Mouse (Mus musculus) spleen, adult 2 months (tissue): ENCODE data around the gene Rab3a. TPM values are rescaled to one million over a fixed set of nuclear protein-coding genes. Genes with fewer than 3 reads are reported as not detected.

Source experiments
- DNase-seq, 2 experiments: peaks; one replicate each; pipeline versions ENCODE4 v3.0.0 to v3.0.0-alpha.2; 2012 to 2021; ENCODE audit warnings: low spot score in 2 of 2, low read depth in 1 of 2
- H3K27ac ChIP-seq: fragments of 200-500 bp; 2 replicates; pipeline ENCODE4 v1.5.1; 2012; ENCODE audit warnings: low read length, inconsistent platforms; ENCODE audit not compliant: insufficient read depth
- H3K27me3 ChIP-seq: fragments of 200-500 bp; 2 replicates; pipeline ENCODE4 v1.6.1; 2012; ENCODE audit warnings: mild to moderate bottlenecking, moderate library complexity, low read length, inconsistent platforms; ENCODE audit not compliant: control insufficient read depth, insufficient read depth
- H3K36me3 ChIP-seq: fragments of 200-500 bp; 2 replicates; pipeline ENCODE4 v1.6.1; 2012; ENCODE audit warnings: mild to moderate bottlenecking, low read length, inconsistent platforms; ENCODE audit not compliant: control insufficient read depth, insufficient read depth
- H3K4me1 ChIP-seq: fragments of 200-500 bp; 2 replicates; pipeline ENCODE4 v1.6.1; 2011; ENCODE audit warnings: inconsistent platforms; ENCODE audit not compliant: control insufficient read depth, insufficient read depth, insufficient read length
- H3K4me3 ChIP-seq: fragments of 200-500 bp; 2 replicates; pipeline ENCODE4 v1.5.1; 2011; ENCODE audit warnings: mild to moderate bottlenecking, inconsistent platforms; ENCODE audit not compliant: insufficient read depth, insufficient read length; ENCODE audit errors: extremely low read depth
- CTCF ChIP-seq: fragments of 200-500 bp; IDR thresholded peaks from 2 replicates; pipeline ENCODE4 v1.5.1; 2011; ENCODE audit warnings: mild to moderate bottlenecking, inconsistent platforms; ENCODE audit not compliant: insufficient read depth, insufficient read length, insufficient replicate concordance; ENCODE audit errors: extremely low read depth
- POLR2A ChIP-seq: fragments of 200-500 bp; IDR thresholded peaks from 2 replicates; pipeline ENCODE4 v1.6.1; 2011; ENCODE audit warnings: low read depth, low read length, inconsistent platforms
- WGBS: fragments of 180-500 bp; shearing (Covaris S2); methylation state at CpG from one replicate; pipeline ENCODE4 v1.1.7; 2018; 5-methylcytosine and 5-hydroxymethylcytosine counted together
- polyA plus RNA-seq: library from polyadenylated mRNA; depleted of rRNA; stranded (reverse); fragments of >200 nt; gene quantifications from 2 replicates; pipeline ENCODE4 v1.2.3, GENCODE M21; 2012

Gene Rab3a
- polyA plus RNA-seq, 1 experiment, result 12.1 TPM

DNA sequence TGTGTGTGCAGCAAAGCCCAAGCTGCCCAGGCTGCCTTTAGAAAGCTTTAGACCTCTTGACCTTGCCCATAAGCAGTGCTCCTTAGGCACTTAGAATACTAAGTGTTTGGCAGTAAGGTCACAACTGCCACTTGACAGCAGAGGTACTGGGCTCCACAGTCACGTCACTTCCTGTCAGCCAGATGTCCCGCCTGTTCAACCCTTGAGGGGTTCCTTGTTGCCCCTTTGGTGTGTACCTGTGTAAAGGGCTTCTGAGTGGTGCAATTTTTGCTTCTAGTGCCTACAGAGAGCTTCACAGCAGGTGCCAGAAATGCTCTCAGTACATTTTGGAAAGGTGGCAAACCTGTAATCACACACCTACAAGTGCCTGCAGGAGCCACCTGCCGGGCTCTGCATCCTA lies 16.3 kb upstream of the Rab3a start:
- no peak for TF ChIP-seq POLR2A
- no peak for TF ChIP-seq CTCF
- Histone ChIP-seq H3K4me1 (0 out of 2 replicates have a peak, but pooled peaks cover 3% of the 10 kb centered on the region), H3K27me3 (peaks cover 2% of the 10 kb centered on the region; the same call in 1 of the 2 replicates), H3K4me3 (no peak overlapping the region), H3K27ac (no peak overlapping the region), H3K36me3 (no peaks in the 10 kb centered on the region)
- no peak for DNase-seq
- WGBS, result 34% methylated on average over 3 of the region's 3 CpGs

DNA sequence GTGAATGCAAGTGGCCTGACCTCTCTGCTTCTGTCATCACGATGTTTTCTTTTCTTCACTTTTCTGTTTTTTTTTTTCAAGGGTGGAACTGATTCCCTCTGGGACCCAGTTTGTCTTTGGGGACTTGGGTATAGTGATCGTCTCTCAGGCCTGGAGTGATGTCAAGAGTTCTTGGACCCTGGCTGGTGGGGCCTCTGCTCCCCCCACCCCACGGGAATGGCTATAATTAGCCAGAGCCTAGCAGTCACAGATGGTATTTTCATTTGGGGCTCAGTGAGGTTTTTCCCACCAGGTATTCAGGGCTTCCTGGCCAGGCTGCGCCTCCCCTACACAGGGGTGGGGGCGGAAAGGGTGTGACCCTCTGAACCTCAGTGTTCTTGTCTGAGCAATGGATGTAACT lies 12.8 kb upstream of the Rab3a start:
- Histone ChIP-seq H3K4me1 (peaks cover 11% of the 10 kb centered on the region; the same call in 1 of the 2 replicates), H3K4me3 (no peak overlapping the region), H3K36me3 (no peaks in the 10 kb centered on the region), H3K27ac (no peak overlapping the region), H3K27me3 (peaks cover 4% of the 10 kb centered on the region)
- no peak for DNase-seq
- 45% methylated on average over 5 of the region's 5 CpGs for WGBS
- TF ChIP-seq POLR2A (no peak), CTCF (no peak)

GRCm38 (mm10) chr8:70742176-70742575 lies 12.3 kb upstream of the Rab3a start:
- Histone ChIP-seq H3K4me1 (peaks cover 11% of the 10 kb centered on the region; the same call in 1 of the 2 replicates), H3K27ac (no peak overlapping the region), H3K36me3 (no peaks in the 10 kb centered on the region), H3K27me3 (peaks cover 4% of the 10 kb centered on the region), H3K4me3 (no peak overlapping the region)
- no peak for DNase-seq
- TF ChIP-seq POLR2A, result no peak
- no peak for TF ChIP-seq CTCF
- 77% methylated on average over 11 of the region's 11 CpGs for WGBS

GRCm38 (mm10) chr8:70742981-70743655 lies 11.4 kb upstream of the Rab3a start:
- Histone ChIP-seq H3K36me3 (no peaks in the 10 kb centered on the region), H3K4me3 (peak overlapping the region; percentile 14; the same call in 1 of the 2 replicates), H3K4me1 (peaks cover 11% of the 10 kb centered on the region; the same call in 1 of the 2 replicates), H3K27me3 (peaks cover 4% of the 10 kb centered on the region), H3K27ac (no peak overlapping the region)
- peak in 1 of 2 experiments; percentile 7 for DNase-seq
- WGBS, result 6% methylated on average over 38 of the region's 38 CpGs
- TF ChIP-seq POLR2A (no peak), CTCF (no peak)

DNA sequence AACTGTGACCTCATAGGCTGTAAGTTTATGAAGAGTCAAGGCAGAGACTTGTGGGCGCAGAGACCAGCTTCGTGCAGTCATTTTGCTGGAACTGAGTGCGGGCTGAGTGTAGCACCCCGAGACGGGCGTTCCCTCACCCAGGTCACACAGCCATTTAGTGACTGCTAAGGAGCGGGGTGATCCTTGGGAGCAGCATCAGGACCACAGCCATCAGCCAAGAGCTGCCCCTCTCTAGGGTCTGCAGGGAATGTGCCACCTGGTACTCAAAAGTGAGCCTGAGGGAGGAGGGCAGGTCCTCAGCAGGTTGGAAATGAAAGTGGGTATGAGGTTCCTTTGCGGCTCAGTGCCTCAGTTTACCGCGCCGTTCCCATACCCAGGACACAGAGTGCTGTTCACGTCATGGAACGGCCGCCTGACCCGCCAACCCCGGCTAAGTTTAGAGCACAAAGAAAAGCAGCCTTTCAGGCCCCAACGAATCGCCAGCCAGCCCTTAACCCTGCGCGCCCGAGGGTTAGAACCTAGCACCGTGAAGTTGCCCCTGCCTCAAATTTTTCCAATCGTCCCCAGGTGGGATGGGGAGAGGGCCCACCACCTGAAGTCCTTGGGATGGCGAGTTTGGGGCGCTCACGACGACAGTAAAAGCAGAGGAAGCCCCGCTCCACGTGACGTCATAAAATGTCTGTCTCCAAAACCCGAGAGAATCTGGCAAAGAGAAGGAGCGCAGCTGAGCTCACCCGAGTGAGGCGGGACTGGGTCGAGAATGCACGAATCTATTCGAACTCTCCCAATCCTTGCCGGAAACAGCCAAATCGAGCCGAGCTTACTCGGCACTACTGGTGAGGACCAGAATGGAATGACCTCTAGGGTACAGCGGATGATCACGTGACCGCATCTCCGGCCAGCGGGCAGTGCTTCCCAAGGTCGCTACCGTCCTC lies 10.6 kb upstream of the Rab3a start:
- WGBS, result 4% methylated on average over 48 of the region's 48 CpGs
- H3K4me3 ChIP-seq, result peak overlapping the region; percentile 52
- peaks cover 4% of the 10 kb centered on the region for H3K27me3 ChIP-seq
- no peak overlapping the region for H3K27ac ChIP-seq
- DNase-seq, result peak in 1 of 2 experiments; percentile 18
- TF ChIP-seq CTCF (no peak), POLR2A (no peak)
- no peaks in the 10 kb centered on the region for H3K36me3 ChIP-seq
- H3K4me1 ChIP-seq, result peaks cover 11% of the 10 kb centered on the region; the same call in 1 of the 2 replicates

GRCm38 (mm10) chr8:70744806-70745205 lies 9.7 kb upstream of the Rab3a start:
- Histone ChIP-seq H3K4me1 (peaks cover 11% of the 10 kb centered on the region; the same call in 1 of the 2 replicates), H3K27me3 (peaks cover 4% of the 10 kb centered on the region), H3K36me3 (no peaks in the 10 kb centered on the region), H3K27ac (no peak overlapping the region), H3K4me3 (no peak overlapping the region)
- TF ChIP-seq CTCF, result no peak
- TF ChIP-seq POLR2A, result no peak
- WGBS, result 40% methylated on average over 11 of the region's 11 CpGs
- peak in 1 of 2 experiments; percentile 15 for DNase-seq
